Mouse (Mus musculus): ENCODE data around the gene Lrfn3.
A peak's percentile ranks its signal among the peaks of the same experiment; 100 is the strongest.

Gene Lrfn3

DNA sequence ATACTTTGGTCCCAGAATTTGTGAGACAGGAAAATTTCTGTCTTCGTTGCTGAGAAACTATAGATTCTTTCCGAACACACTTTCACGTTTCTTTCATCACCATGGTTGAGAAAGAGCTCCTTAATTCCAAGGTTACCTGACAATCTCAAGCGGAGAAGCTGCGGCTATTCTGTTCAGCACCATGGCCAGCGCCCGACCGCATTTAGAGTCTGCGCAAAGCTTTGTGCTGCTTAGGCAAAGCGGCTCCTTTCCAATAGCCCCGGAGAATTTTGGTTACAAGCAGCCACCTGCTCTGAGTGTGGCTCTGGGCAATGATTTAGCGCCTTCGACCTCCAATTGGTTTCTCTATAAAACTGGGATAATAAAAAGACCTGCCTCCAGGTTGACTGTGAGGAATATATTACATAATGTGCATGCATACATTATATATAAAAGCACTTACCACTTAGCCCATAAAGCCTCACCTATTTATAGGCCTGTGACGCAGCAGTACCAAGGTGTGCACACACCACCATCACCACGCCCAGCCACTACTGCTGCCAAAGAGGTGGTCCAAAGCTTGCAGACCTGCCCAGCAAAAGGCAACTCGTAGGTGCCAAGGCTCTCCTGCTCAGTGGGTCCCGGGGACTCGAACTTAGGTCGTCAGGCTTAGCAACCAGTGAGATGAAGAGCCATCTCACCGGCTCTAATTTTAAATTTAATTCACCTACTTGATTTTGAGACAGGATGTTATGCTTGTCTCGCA lies 15.8 kb downstream of the Lrfn3 start:
- DNase-seq (ENCODE audit: low spot score in 2 of 2): peak in 1 of 2 experiments; percentile 65

DNA sequence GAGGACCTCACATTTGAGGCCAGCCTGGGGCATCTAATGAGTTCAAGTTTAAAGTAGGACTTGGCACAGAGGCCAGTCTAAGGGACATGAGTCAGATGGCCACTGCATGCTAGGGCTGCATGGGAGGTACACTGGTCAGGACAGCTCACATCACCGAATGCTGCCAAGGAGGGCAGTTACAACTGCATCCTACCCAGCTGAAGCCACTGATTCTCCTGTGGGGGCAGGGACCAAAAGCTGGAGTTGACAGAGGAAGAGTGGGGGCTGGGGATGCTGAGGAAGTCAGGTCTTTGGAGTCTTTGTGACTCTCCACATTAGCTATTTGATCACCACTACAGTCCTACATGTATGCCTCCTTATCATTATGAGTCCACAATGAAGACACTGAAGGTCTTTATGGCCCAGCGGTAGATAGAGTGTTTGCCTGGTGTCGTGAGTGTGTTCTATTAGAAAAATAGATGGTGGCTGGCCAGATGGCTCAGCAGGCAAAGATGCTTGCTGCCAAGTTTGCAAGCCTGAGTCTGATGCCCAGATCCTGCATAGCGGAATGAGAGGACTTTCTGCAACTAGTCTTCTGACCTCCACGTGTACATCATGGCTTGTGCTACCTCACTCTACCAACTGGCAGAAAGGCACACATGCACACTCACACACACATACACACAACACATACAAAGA lies 23.0 kb downstream of the Lrfn3 start:
- no peak for DNase-seq (ENCODE audit: low spot score in 2 of 2)

DNA sequence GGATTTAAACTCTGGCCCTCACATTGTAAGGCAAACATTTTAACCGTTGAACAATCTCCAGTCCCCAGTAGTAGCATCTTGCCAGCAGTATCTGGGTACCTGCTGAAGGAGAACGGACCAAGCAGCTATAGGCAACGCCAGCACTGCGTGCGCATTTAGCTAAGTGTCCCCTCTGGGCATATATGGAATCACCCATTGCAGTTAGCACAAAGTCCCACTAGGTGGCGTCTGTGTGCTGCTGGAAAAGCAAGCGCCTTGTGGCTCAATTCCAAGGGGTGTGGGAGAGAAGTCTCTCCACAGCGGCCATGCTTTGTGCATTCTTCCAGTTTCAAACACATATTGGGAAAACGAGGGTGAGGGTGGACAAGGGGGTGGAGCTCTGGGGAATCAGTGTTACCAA lies 26.2 kb downstream of the Lrfn3 start:
- peak; percentile 53 to 56 for DNase-seq (ENCODE audit: low spot score in 2 of 2)

DNA sequence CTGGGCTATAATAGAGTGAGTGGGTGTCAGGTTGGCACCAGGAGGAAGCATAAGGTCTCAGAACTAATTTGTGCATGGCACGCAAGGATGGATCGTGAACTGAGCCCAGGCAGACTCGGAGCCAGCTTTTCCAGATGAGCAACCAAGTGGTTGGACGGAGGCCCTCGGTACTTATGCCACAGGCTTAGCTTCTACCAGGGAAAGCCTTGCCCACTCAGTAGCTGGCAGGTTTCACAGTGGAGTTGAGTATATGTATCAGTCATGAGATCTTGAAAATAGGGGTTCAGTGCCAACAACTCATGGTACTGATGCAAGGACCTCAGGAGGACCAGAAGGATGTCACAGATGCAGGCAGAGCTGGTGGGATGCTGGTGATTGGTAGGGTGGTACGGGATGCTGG lies 26.9 kb downstream of the Lrfn3 start:
- DNase-seq (ENCODE audit: low spot score in 2 of 2): no peak

DNA sequence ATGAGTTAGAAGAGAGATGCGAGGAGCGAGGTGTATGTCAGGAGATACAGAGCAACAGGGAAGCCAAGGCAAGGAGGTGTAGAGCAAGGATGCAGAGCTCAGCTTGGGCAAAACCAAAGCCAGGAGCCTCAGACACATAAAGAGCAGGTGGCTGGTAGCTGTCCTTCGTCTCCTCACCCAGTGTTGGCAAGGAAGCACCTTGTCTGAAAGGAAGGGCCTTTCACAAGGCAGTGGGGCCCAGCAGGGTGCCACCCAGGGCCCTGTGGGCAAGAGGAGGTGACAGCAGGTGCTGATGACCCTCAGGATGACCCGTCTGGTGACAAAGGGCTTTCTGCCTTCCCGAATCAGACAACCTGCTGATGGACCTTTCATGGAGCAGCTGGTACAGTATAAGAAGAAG lies 28.0 kb downstream of the Lrfn3 start:
- DNase-seq (ENCODE audit: low spot score in 2 of 2): no peak

DNA sequence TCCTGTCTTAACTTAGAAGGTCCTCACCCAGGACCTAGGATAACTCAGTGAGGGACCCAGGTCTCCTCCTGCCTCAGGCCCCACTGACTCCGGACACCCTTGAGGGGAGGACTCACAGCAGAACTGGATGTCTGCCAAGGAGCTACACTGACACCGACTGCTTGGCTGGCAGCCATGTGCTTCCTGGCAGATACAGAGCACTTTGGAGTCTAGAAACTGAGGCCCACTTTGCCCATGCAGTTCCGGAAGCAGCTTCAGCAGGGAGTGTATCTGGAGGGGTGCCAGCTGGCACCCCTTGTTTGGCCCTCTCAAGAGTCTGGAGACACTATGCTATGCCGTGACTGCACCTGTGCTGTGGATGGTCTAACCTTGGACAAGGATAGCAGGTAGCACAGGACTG lies 29.1 kb downstream of the Lrfn3 start:
- DNase-seq (ENCODE audit: low spot score in 2 of 2): no peak

DNA sequence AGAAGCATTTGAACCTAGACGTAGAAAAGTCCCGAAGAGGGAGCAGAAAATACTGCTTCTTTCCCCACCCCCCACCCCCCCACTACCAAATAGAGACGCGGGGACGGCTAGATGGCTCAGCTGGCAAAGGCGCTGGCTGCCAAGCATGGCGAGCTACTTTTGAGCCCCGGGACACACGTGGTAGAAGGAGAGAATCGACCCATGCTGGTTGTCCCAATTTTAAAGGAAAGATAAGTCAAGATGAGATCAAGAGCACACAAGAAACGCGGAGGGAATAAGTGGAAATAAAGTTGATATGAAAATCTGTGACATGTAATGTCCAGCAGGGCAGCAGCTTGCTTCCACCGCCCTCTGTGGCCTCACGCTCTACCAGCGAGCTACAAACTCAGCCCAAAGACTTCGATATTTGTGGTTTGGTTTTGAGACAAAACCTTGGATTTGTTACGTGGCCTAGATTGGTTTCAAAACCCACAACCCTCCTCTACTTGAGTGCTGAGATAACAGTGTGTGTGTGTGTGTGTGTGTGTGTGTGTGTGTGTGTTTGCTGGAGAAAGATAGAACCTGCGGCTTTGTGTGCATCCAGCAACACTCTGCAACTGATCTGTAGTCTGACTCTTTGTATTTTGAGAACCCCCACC lies 29.8 kb downstream of the Lrfn3 start:
- no peak for DNase-seq (ENCODE audit: low spot score in 2 of 2)

DNA sequence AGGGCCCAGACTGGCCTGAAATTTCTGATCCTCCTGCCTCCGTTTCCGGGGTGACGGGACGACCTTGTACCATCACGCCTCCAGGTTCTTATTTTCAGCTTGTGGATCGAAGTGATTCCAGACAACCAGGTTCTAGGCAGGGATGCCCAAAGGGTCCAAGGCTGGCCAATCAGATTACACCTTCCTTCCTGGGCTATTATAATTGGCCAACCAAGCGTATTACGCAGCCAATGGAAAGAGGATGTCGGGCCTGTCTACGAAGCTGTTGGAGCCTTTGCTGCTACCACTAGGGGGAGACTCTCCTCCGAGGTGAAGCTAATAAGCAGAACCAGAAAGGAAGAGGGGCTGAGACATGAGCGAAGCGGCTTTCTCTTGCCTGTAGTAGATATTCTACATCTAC lies 30.7 kb downstream of the Lrfn3 start:
- DNase-seq (ENCODE audit: low spot score in 2 of 2): no peak

DNA sequence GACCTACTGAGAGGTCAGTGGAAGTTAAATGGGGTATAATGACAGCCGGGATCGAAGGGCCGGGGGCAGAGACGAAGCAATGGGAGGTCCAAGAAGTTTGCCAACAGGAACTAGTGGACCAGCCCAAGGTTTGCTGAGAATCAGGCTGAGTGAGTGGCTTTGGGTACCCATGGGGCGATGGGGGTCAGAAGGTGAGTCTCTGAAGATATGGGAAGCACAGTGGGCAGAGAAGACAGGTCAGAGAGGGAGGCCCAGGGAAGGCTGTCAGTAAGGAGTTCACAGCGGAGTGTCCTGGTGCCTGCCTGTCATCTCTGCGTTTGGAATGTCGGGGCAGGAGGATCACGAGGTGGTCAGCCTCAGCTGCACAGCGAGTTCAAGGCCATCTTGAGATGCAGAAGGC lies 34.2 kb downstream of the Lrfn3 start:
- no peak for DNase-seq (ENCODE audit: low spot score in 2 of 2)

DNA sequence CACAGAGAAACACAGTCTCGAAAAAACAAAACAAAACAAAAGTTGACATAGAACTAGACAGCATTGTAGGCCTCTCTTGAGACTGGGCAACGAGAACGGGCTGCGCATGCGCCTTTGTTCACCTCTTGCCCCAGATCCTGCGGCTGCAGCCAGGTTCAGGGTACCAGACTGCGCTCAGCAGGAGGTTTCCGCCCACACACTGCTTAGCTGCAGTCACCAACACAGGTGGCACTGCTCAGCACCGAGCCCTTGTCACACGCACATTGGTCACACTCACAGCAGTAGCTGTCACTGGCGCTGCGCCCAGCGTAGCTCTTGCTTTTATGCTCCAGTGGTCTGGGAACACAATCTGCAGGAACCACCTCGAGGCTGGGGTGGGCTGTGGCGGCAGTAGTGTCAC lies 35.4 kb downstream of the Lrfn3 start:
- no peak for DNase-seq (ENCODE audit: low spot score in 2 of 2)

DNA sequence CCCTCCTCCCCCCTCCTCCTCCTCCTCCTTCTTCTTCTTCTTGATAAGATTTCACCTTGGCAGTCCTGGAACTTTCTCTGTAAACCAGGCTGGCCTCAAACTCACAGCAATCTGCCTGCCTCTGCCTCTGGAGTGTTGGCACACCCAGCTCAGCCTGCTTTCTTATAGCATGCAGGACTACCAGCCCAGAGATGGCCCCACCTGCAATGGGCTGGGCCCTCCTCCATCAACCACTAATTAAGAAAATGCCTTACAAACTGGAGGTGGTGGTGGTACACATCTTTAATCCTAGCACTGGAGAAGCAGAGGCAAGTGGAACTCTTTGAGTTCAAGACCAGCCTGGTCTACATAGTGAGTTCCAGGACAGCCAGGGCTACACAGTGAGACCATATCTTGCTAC lies 36.1 kb downstream of the Lrfn3 start:
- DNase-seq (ENCODE audit: low spot score in 2 of 2): no peak

DNA sequence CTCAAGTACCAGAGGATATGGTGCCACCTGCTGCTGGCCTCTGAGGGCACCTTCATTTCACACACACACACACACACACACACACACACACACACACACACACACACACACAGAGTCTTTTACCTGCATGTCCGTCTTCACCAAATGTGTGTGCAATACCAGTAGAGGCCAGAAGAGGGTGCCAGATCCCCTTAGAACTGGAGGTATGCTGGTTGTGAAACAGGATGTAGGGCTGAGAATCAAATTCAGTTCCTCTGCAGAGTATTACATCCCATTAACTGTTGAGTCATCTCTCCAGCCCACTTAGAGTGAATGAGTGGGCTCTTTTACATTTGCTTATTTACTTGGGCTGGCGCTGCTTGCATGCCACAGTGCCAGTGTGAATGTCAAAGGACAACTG lies 37.2 kb downstream of the Lrfn3 start:
- no peak for DNase-seq (ENCODE audit: low spot score in 2 of 2)

DNA sequence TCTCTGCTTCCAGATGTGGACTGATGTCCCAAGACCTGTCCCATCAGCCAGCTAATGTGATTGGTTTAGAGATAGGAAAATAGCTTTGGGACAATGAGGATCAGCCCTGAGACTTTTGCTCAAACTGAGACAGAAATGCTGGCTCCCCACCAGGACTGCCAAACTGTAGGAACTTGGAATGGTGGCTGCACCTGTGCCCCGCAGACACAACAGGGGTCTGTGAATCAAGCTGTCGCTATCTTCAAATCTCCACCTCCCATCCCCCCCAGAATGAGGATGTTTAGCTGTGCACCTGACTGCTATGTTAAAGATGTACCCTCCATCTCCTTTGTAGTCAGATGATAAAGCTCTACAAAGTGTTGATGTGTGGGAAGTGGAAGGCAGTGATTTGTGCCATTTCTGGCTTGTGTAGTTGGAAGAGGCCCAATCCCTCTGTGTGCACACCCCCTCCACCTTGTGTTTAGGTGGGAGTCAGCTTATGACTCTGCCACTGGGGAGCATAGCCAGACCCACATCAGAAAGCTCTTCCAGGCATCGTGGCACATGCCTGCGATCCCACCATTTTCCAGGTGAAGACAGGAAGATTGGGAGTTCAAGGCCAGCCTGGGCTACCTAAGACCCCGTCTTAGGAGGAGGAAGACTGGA lies 38.1 kb downstream of the Lrfn3 start:
- DNase-seq (ENCODE audit: low spot score in 2 of 2): no peak

DNA sequence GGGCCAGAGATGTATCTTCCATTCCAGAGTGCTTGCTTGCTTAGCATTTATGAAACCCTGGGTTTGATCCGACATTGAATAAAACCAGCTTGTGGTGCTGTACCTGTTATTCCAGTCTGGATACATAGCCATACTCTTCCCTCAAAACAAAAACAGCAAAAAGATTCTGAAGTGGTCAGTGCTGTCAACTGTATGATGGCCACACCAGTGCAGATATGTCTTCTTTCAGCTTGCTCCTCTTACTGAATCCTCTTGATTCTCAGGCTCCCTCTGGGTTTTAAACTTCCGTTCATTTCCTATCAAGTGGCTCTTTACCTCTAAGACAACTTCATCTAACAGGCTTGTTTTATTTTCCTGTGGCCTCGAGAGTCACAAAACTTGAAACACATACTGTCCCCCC lies 38.8 kb downstream of the Lrfn3 start, which contains the start of gene Sdhaf1:
TSS of gene Sdhaf1 (minus strand) at position 101 of the 400 bp plus-strand sequence.
- no peak for DNase-seq (ENCODE audit: low spot score in 2 of 2)

DNA sequence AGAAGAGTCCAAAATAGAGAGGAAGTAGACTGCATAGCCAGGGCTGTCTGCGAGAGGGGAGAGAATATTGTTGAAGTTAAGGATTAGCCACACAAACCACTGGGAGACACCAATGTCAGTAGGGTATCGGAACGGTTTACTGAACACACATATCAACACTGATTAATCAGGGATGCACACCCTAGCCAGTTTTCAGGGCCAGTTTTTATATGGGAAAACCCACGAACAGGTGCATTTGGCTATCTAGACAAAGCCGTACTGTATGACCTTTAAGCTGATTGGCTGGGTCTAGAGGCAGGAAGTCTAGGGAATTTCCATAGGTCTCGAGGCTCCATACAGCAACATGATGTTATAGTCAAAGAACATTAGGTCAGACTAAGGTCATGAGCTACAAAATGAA lies 39.7 kb downstream of the Lrfn3 start:
- DNase-seq (ENCODE audit: low spot score in 2 of 2): no peak

DNA sequence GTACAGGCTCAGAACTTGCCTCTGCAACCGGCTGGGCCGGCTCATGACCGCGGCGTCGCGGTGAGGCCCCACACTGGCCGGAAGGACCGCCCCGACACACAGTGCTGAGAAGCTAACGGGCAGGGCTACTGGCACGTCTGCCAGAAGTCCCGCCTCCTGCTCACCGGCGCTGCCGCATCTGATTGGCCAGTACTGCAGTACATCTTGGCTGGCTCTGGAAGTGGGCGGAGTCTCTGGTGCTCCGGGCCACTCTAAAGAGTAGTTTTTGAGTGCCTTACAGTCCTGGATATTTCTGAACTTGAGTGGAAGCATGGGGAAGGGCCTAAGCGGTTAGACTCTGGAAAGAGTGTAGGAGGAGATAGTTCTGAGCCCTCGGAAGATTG lies 40.3 kb downstream of the Lrfn3 start:
- peak; percentile 91 to 97 for DNase-seq (ENCODE audit: low spot score in 2 of 2)

DNA sequence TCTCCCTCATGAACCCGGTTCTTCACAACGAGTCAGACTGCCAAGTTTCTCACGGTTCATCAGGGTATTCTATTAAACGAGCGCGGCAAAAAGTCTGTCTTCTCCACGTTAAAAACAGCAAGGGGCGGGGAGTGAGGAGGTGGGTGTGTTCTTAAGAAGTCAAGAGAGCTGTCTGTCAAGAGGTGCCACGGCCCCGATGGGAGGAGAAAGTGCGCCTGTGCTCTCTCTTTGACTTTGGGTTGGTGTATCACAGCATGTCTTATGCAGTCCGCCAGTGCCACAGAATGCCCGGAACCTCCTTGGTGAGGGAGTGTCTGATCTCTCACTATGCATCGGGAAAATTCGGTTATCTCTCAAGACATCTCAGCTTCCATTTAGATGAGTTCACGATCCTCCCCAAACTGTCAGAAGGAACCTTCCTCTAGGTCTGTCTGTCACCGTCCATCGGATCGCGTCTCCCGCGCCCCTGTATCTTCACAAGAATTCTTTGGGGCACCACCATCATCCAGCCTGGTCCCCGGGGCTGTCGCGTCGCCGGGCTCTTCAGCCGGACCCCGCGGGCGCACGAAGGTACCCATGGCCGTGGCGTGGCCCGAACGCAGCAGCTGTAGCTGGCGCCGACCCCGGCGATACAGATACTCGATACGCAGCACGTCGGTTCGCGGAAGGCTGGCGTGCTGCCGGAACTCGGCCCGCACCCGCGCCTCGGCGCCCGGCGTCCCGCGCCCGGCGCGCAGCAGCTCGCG lies 40.9 kb downstream of the Lrfn3 start, which contains the start of gene E130208F15Rik:
TSS of gene E130208F15Rik (plus strand) at position 202 of the 746 bp plus-strand sequence.
- DNase-seq (ENCODE audit: low spot score in 2 of 2): peak; percentile 45 to 60

DNA sequence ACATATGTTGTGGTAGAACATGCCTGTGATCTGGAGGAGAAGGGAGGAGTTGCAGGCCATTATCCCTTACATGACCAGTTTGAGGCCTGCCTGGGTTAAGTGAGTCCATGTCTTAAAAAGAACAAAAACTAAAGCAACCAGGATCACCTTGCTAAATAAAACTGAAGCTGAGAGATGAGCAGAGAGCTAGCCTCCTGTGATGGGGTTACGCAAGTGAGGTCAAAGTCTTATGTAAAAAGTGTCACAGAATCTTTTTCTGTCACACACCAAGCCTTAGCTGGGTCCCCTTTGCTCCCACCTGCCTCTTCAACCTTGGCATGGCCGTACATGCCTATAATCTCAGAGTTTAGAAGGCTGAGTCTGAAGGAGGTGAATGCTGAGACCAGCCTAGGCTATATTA lies 41.6 kb downstream of the Lrfn3 start:
- DNase-seq (ENCODE audit: low spot score in 2 of 2): no peak

DNA sequence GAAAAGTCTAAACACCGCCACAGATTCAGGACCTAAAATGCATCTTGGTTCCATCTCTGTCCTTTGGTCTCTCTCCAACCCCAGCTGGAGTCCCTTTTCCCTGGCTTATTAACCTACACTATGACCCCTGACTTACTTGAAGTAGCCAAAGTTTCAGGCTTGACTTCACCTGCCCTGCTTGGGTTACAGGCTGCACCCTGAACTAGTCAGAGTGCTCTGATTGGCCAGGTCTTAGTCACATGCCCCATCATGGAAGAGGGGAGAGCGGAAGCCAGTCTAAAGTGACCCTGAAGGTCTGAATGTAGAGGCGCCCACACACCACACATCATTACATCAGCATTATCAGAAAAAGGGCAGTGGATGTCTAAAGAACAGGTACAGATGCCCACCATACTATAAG lies 44.4 kb downstream of the Lrfn3 start:
- DNase-seq (ENCODE audit: low spot score in 2 of 2): no peak

DNA sequence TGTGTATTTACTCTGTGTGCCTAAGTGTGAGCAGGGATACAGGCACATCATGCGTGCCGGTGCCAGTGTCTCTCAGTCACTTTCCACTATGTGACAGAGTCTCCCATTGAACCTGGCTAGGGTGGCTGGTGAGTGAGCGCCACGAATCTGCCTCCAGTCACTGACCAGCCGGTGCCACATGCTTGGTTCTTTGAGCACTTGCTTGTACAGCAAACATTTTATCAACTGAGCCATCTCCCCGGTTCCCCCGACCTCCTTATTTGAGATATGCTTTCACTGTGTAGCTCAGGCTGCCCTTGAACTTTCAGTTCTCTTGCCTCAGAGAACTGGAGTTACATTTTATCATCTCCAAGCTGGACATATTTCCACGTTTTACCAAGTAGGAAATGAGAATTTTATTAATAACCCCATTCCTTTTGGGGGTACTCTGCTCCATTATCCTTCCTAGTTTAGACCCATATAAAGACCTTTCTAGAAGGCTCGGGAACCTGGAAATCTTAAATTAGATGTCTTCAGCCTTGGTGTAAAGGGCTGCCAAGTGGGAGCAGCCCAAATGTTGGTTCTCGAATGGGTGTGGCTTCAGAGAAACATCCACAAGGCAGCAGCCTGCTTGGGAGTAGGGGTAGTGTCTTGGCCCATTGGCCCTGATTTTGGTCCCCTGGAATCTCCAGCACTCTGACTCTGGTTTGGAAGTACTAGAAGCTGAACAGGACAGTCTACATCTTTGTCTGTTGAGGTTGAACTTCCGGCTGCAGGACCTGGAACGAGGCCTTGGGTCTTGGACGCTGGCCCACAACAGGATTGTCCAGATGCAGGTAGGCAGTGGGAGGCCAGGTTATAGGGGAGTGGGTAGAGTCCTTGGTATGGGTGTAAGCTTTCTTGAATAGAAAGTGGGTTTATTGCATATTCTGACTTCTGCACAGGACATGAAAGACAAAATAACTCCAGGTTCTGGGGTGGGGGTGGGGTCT lies 46.7 kb downstream of the Lrfn3 start:
- no peak for DNase-seq (ENCODE audit: low spot score in 2 of 2)

Measured in urinary bladder, adult 18-20 months (tissue).